Mouse (Mus musculus) gastrocnemius, postnatal 10 days (tissue): ENCODE data around the gene Gm10553. TPM values are rescaled to one million over a fixed set of nuclear protein-coding genes. Genes with fewer than 3 reads are reported as not detected.

Source experiments
- total RNA-seq, 2 experiments: library from RNA; stranded (reverse); gene quantifications; 2 replicates each; pipeline ENCODE4 v1.2.3; 2021

Gm10553 gene
- total RNA-seq, 2 experiments from 2014 or later, result not detected

Other genes with a start within 250 kb of the Gm10553 start
- not detected for gene Slc16a14, start 165.0 kb upstream of the Gm10553 start, total RNA-seq
- not detected for gene A530032D15Rik, start 9.7 kb downstream of the Gm10553 start, total RNA-seq
- 1 to 10 TPM in 1 of 2 experiments, not detected in 1; 1.0 TPM for gene C130026I21Rik, start 170.4 kb downstream of the Gm10553 start, total RNA-seq